Mouse (Mus musculus) monocyte, adult 5-6 weeks (primary cell): ENCODE results near the gene Slc26a3. TPM values are rescaled to one million over a fixed set of nuclear protein-coding genes. Genes with fewer than 3 reads are reported as not detected.
A peak's percentile ranks its signal among the peaks of the same experiment; 100 is the strongest.
"Not testable (repeated sequence)": the region's sequence is repeated elsewhere in the genome, so short reads cannot be mapped to it uniquely, and the experiment has no call there.

Experiments
- ATAC-seq: fragments of 153-309, 156-312 bp; replicated peaks from 2 replicates; pipeline ENCODE4 v1.8.0; 2017; ENCODE audit warnings: mild to moderate bottlenecking; ENCODE audit not compliant: low TSS enrichment, insufficient number of reproducible peaks, severe bottlenecking, poor library complexity, low FRiP score
- total RNA-seq: library from RNA; stranded (forward); fragments of 200-1000, 200-491, 200-594 nt; gene quantifications from 3 replicates; pipeline ENCODE4 v1.2.3, GENCODE M21; 2017

Gene Slc26a3
- total RNA-seq, 1 experiment from 2014 or later, result not detected

DNA sequence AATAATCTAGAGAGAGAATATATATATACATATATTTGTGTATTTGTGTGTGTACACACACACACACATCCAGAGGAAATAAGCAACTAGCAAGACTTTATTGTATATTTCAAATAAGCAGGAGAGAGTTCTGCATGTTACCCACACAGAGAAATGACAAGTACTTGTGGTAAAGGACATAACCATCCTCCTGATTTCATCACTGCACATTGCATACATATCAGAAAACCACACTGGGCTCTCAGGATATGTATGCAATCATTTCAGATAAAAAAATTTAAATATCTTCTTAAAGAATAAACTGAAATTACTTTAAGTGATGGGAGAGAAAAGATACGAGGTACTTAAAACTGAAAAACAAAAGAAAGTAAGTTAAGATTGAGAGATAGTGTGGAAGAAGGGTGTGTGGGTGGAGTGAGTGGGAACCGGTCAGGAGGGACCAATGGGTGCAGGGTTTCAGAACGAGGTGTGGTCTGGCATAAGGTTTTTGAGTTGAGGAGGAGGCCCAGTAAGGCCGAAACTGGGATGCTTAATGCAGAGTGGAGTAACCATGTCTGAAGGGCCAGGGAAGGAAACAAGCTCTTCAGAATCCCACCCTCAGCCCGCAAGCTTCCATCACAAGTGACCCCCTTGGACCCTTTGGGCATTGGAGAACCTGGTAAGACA, 14.0 kb downstream of the Slc26a3 start:
- no peak for ATAC-seq

DNA sequence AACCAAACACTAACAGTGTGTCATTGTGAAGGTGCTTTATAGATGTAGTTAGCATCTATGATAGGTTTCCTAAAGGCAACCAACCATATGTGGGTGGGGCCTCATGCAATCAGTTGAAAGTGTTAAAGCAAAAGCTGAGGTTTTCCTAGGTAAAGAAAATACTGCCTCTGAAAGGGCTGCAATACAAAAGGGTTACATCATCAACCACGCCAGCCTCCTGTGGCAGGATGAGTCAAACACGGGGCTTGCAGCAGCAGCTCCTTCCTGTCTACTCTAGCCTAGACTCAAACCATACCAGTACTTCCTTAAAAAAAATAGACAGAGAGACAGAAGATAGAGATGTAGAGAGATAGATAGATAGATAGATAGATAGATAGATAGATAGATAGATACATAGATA, 25.3 kb downstream of the Slc26a3 start:
- ATAC-seq, result peak; percentile 61; the same call in 1 of the 2 replicates

DNA sequence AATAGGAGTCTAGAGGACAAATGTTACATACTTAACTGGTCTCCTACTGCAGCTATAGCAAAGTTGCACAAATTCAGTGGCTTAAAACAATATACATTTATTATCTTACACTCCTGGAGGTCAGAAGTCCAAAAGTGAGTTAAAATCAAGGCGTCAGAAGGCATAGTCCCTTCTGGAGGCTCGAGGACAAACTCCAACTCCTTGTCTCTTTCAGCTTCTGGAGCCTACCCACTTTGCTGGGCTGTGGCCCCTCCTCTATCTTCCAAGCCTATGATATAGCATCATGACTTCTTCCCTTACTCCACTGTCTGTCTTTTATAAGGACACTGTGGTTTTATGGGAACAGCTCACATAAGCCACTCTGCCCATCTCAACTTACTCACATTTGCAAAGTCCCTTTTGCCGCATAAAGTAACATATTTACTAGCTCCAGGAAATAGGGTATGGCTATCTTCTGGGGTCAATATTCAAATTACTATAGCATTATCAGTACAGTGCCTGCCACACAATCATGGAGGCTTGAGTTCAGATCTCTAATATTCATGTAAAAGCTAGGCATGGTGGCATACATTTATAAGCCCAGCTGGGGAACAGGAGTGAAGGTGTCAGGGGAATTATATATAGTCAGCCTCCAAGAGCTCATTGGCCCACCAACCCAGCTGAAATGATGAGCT, 31.4 kb downstream of the Slc26a3 start:
- no peak for ATAC-seq

DNA sequence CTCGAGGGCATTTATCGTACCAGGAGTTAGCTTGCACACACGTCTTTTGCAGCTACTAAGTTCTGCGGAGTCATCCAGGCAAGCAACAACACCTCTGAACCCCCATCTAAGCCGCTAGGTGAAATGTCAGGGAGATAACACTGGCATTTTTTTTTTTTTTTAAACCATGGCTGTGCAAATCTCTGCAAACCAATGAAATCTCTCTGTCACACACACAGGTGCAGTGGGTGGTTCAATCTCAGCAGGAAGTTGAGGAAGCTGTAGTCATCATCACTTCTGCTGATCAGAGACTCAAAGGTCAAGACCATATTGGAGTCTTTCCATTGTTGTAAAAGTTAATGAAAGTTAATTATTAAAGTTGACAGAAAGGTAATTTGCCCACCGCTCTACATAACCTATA, 47.1 kb downstream of the Slc26a3 start:
- ATAC-seq, result no peak

DNA sequence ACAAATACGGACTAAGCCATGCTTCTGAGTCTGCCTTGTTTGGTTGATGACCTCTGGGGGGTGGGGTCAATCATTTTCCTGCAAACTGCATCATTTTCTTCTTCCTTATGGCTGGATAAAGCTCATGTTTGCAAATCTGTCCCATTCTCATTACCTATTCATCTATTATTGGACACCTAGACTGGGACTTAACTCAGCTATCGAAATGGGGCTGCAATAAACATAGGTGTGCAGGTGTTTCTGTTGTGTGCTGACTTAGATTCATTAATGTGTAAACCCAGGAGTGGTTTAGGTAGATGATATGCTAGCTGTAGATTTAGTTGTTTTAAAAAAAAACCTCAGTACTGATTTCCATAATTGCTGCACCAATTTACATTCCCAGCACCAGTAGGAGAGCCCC, 48.9 kb downstream of the Slc26a3 start:
- no peak for ATAC-seq

DNA sequence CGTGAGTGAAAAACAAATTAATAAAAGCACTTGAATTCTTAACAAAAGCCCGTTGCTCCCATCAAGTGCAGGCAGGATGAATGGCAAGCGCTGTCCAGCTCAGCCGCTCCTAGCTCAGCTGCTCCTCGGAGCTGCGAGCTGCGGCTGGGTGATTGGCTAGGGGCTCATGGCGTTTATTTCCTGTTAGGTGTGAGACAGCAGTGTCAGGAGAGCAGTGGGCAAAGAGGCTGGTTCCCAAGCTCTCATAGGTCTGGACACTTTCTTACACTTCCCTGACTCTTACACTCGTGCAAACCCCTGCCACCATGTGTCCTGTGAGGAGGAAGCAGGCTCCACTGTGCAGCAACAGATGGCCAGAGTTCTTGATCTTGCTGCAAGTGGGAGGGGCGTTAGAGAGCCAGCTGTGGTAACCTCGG, 53.5 kb downstream of the Slc26a3 start:
- ATAC-seq, result no peak

DNA sequence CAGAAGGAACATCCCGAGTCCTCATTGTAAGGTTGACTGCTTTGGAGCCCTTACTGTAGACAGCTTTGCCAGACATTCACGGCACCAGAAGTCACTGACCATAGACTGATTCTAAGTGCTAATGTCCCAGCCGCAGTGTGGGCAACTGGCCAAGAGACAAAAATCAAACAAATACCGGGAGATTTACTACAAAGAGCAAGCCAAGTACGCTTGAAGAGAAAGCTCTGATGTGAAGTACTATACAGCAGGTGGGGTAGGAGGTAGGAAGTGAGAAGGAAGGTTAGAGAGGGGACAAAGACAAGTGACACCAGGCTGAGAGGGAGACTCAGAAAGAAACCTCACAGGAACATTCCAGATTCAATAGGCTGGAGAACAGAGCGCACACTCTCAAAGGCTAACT, 54.2 kb downstream of the Slc26a3 start:
- ATAC-seq, result no peak

DNA sequence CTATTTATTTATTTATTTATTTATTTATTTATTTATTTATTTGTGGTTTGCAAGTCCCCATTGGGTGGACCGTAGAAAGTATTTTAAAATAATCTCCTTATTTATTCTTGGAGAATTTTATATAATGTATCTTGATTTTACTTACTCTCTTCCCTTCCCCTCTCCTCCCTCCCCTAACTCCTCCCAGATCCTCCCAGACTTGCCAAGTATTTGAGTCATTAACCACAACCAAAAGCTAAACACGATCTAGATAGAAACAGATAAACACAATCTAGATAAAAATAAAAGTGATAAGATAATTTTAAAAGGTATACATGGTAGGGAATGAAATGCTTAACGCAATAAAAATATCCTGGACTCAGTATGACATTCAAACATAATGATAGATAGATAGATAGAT, 58.7 kb downstream of the Slc26a3 start:
- ATAC-seq, result no peak

DNA sequence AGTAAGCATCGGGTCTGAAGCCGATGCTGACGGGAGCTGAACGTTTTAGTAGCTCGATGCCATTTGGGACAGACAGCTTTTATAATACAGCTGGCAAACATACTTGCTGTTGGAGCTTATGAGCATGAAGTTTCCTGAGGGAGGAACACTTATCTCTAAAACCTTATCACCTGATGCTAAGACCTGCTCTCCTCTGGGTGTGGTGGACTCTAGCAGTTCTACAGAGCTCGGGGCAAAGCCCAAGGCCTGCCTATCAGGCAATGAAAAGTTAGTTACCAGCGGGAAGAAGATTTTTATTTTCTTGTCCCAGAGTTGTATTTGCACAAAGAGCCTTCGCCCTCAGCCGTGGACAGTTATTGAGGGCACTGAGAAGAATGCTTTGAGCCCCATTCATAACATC, 65.6 kb downstream of the Slc26a3 start:
- no peak for ATAC-seq

DNA sequence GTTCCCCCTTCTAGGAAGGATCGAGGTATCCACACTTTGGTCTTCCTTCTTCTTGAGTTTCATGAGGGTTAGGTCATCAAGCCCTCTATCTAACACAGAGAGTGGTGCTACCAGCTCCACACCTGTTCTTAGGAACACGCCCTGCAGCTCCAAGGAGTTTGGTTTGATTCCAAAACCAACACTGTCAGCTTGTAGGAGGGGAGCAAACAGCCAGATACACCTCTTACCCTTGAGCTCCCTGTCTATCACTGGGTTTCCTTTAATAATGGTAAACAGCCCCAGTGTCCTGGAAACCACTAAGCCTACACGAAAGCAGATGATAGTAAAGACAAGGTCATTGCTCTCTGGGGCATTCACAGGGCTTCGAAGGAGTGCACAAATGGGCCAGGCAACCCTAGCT, 67.8 kb downstream of the Slc26a3 start:
- no peak for ATAC-seq

DNA sequence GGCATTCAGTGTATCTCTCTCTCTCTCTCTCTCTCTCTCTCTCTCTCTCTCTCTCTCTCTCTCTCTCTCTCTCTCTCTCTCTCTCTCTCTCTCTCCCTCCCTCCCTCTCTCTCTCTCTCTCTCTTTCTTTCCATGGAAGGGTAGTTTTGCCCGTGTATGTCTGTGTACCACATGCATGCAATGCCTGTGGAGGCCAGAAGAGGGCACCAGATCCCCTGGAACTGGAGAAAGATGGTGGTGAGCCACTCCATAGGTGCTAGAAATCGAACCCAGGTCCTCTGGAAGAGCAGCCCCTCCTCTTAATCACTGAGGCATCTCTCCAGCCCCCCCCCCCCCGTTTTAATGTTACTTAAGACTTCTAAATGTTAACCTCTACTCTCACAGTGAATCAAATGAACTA, 69.6 kb downstream of the Slc26a3 start:
- not testable (repeated sequence) for ATAC-seq

DNA sequence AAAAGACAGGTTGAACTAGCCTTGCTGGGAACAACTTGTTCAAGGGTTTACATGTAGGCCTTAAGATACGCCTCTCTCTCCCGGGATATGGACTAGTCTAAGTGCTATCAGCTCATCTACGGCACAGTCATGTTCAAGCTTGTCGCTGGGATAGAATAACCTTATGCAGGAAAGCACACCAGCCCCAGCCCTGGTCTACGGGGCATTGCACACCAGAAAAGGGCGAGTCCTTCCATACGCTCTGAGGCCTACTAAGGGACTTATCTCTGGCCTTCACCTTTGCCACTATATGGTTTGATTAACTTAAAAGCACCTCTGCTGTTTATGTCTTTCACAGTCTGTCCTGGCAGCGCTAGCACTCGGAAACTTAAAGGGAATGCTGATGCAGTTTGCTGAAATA, 70.7 kb downstream of the Slc26a3 start:
- ATAC-seq, result no peak

DNA sequence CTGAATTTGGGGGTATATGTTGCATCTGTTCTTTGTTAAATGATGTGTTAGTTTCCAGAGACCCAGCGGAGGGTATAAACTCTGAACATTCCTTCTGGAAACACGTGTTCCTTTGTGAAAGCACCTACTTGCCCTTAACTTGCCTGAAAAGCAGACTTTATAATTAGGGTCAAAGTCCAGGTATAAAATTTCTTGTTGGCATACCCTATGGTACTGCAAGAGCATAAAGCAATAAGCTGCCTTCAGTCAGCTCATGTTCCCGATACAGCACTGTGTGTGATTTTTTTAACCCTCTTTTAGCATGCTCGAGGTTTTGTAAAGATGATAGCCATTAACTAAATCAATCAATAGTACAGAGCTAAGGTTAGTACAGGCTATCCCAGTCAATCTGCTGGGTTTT, 71.9 kb downstream of the Slc26a3 start:
- no peak for ATAC-seq

DNA sequence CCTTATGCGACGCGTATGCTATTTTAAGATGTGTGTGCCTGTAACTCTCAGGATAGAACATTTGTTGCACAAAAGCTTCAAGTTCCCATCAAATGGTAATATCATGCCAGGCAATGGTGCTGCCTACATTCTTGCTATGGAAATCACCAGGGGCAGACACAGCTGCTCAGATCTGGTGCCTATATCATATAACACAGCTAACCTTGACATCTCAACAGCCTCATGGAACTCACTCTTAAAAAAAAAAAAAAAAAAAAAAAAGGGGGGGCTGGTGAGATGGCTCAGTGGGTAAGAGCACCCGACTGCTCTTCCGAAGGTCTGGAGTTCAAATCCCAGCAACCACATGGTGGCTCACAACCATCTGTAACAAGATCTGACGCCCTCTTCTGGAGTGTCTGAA, 87.5 kb downstream of the Slc26a3 start:
- ATAC-seq, result not testable (repeated sequence)

DNA sequence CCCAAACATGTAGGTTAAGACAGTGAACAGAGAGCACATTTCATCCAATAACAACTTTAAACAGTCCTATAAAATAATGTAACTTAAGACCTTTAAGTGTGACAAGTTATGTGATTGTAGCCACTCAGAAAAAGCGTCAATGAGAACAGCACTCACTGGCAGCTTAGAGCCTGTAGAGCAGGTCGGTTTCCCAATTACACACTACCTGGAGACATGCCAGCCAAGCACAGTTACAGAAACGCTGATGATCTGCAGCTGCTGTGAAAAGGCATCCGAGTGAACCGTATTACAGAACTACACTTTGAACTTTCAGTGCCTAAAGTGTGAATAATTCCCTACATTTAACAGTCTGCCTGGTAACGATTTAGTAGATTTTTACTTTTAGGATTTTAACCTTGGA, 95.8 kb downstream of the Slc26a3 start:
- ATAC-seq, result no peak

DNA sequence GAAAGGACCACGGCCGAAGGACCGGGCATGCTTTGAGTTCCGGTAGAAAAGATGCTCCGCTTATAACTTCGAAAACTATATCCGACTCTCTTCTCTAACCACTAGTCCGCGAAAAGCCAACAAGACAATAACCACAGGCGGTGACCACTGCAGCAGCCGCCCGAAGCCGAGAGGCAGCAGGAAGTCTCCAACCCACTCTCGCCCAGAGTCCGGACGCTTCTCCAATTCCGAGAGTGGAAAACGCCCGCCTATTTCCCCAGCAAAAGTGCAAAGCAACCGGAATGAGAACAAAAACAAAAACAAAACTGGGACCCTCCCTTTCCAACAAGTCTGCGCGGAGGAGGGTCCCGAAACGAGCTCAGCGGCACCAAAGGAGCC, 108.3 kb downstream of the Slc26a3 start:
- ATAC-seq, result 0 out of 2 replicates have a peak, but pooled peaks have one; percentile 31

DNA sequence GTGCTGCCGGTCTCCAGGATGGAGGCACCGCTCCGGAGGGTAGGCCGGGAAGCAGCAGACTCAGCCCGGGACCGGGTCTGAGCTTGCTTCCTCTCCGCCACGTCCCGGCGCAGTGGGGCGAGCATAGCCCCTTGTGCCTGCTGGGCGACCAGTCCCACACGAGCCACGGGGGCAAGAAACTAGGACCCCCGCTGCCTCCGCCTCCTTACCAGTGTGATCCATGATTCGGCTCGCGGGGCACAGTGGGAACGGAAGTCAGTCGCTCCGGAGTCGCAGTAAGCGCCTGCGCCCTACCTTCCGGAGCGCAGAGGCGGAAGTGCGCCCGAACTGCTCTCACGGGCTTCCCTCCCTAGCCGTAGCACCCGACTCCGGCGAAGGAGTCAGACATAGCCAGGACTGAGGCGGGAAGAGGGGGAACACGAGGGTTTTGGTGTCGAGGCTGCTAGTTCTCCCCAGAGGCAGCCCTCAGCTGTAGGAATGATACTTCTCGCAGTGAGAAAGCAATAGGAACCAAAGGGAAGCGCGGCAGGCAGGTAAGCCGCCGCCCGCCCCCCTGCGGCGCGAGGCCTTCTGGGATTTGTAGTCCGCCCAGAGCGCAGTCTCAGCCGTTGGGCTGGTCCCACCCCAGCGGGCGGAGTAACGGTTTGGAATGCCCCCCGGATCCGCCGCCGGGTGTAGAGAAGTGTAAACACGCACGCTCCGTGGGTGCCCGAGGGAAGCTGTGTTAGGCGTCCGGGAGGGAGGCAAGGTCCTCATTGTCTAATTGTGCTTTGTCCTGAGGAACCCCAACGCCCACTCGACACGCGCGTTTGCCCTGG, 108.9 kb downstream of the Slc26a3 start, which contains the start of gene Cbll1:
Cbll1 (minus strand) TSS at position 303 of the 818 bp plus-strand sequence.
- ATAC-seq, result peak; percentile 94

DNA sequence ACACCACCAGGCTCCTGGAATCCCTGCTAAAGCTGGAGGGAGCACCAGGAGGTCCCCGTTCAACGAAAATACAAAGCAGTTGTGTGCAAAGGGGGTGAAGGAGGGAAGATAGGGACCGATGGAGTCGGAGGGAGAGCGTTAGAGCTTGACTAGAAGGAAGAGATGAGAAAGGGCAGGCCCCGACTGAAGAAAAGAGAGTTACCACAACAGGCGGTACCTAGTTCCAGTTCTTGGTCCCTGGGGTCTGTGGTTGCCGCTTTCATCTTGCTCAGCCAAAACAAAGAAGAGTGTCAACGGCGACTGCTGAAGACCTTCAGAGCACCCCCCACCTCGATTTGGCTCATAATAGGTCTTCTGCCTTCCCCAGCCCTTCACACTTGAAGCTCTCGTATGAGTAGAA, 109.5 kb downstream of the Slc26a3 start:
- peak; percentile 6; the same call in 1 of the 2 replicates for ATAC-seq

DNA sequence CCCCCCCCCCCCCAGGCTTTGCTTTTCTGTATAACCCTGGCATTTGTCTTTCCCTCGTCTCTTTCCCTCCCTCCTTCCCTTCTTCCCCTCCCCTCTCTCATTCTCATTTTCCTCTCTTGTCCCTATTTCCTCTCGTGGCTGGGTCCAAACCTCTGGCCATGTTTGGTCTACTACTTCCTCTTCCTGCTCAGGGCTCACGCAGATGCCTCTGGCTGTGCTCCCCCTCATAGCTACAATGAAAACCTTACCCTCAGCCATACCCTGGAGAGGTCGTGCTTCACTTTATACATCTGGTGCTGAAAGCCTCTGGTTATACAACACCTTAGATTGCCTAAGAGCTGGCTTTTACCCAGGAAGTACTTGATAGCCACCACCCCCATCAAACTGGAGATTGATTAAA, 110.6 kb downstream of the Slc26a3 start:
- ATAC-seq, result no peak

DNA sequence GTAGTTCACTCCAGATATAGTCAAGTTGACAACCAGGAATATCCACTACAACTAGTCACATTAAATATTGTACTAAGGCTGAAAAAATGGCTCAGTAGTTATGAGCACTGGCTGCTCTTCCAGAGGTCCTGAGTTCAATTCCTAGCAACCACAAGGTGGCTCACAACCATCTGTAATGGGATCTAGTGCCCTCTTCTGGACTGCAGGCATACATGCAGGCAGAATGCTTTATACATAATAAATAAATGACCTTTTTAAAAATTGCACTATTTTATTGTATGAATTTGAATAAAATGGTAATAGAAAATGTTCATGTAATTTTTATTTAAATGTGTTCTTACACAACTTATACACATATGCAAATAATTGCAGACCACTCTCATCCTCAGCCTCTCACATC, 112.5 kb downstream of the Slc26a3 start:
- no peak for ATAC-seq
